In genomic region chrX:143849969-143850368, GRCm38 (mm10) we compare ENCODE assay signal across 21 mouse cellular contexts. TPM values are rescaled to one million over a fixed set of nuclear protein-coding genes. Genes with fewer than 3 reads are reported as not detected.
"Had no signal": no experiment of that assay in that cellular context is flagged by ENCODE, and none has a peak within 500 bp of the region (broad histone marks: within the 10 kb centered on the region; RNA-seq: fewer than 3 reads in every experiment).

No protein-coding gene starts in this region.

- H3K4me1 ChIP-seq: midbrain, embryonic 10.5 days; midbrain, embryonic 12.5 days; neural tube, embryonic 13.5 days; neural tube, embryonic 15.5 days had no signal

- H3K27ac ChIP-seq: midbrain, embryonic 10.5 days; midbrain, embryonic 12.5 days; neural tube, embryonic 13.5 days; neural tube, embryonic 15.5 days had no signal

- DNase-seq: lung, adult 18-20 months; lung, embryonic 14.5 days; lung, postnatal 10 days; lung, postnatal 4 days; midbrain, embryonic 14.5 days; retina, postnatal 1 day; right cerebral cortex, postnatal 25 days; right cerebral cortex, postnatal 4 days; spleen, adult 18-20 months; thymus, adult 2 months; thymus, postnatal 25 days; thymus, postnatal 4 days had no signal

- H3K4me3 ChIP-seq: midbrain, embryonic 10.5 days; midbrain, embryonic 12.5 days; myocyte; neural tube, embryonic 13.5 days; neural tube, embryonic 15.5 days had no signal

- ATAC-seq: midbrain, embryonic 16.5 days had no signal

RNA-seq across cellular contexts. Expression of gene Capn6, which starts 22.8 kb away (rescaled TPM):
- total RNA-seq: megakaryocyte, adult 5-6 weeks; megakaryocyte-erythroid progenitor cell, adult 5-6 weeks had no signal
- polyA plus RNA-seq: small intestine, adult 2 months had no signal
